10 mouse cellular contexts compared by ENCODE assay signal in genomic region chr8:106727241-106727835, GRCm38 (mm10). TPM values are rescaled to one million over a fixed set of nuclear protein-coding genes. Genes with fewer than 3 reads are reported as not detected.
DNase-seq lines count a peak whose midpoint lies in the region; ATAC-seq lines count a peak whose summit lies in the region.
"Had no signal": no experiment of that assay in that cellular context is flagged by ENCODE, and none has a peak within 500 bp of the region (broad histone marks: within the 10 kb centered on the region; RNA-seq: fewer than 3 reads in every experiment).

No protein-coding gene starts in this region.

- H3K4me2 ChIP-seq in midbrain, embryonic 15.5 days: peak overlapping the region; percentile 45
- H3K4me2 ChIP-seq in intestine, embryonic 15.5 days (replicated peaks): no peak overlapping the region
- H3K4me2 ChIP-seq: limb, embryonic 15.5 days had no signal

- H3K9me3 ChIP-seq in hindbrain, embryonic 10.5 days: peaks cover 3% of the 10 kb centered on the region; the same call in 1 of the 2 replicates
- H3K9me3 ChIP-seq in midbrain, embryonic 15.5 days: no peaks in the 10 kb centered on the region
- H3K9me3 ChIP-seq in intestine, embryonic 15.5 days: no peaks in the 10 kb centered on the region
- H3K9me3 ChIP-seq: limb, embryonic 15.5 days had no signal

- 17% methylated on average over 16 of the region's 16 CpGs for WGBS in hindbrain, embryonic 10.5 days
- 5% methylated on average over 16 of the region's 16 CpGs for WGBS in midbrain, embryonic 15.5 days
- WGBS in intestine, embryonic 15.5 days: 43% methylated on average over 16 of the region's 16 CpGs

- peak overlapping the region; percentile 62; the same call in 1 of the 2 replicates for H3K27ac ChIP-seq in hindbrain, embryonic 10.5 days
- H3K27ac ChIP-seq in midbrain, embryonic 15.5 days: peak overlapping the region; percentile 81
- H3K27ac ChIP-seq in intestine, embryonic 15.5 days: no peak overlapping the region; the same call in 1 of the 2 replicates
- H3K27ac ChIP-seq: limb, embryonic 15.5 days had no signal

- H3K9ac ChIP-seq in midbrain, embryonic 15.5 days: peak overlapping the region; percentile 25; the same call in 1 of the 2 replicates
- H3K9ac ChIP-seq in intestine, embryonic 15.5 days: no peak overlapping the region
- H3K9ac ChIP-seq: limb, embryonic 15.5 days had no signal

- ATAC-seq in midbrain, embryonic 15.5 days (replicated peaks): peak; percentile 80
- ATAC-seq in intestine, embryonic 15.5 days: no peak
- ATAC-seq: intestine, postnatal 0 days had no signal

- H3K27me3 ChIP-seq in hindbrain, embryonic 10.5 days (ENCODE audit: insufficient read depth, poor library complexity, severe bottlenecking): peaks cover 62% of the 10 kb centered on the region
- H3K27me3 ChIP-seq in midbrain, embryonic 15.5 days (replicated peaks): peaks cover 24% of the 10 kb centered on the region
- H3K27me3 ChIP-seq in intestine, embryonic 15.5 days (replicated peaks): no peaks in the 10 kb centered on the region
- H3K27me3 ChIP-seq: limb, embryonic 15.5 days had no signal

- intact Hi-C loops in left cerebral cortex, postnatal 25 days (cut with DNase I): no loop called here

- peaks cover 19% of the 10 kb centered on the region for H3K4me1 ChIP-seq in hindbrain, embryonic 10.5 days (replicated peaks)
- peaks cover 18% of the 10 kb centered on the region for H3K4me1 ChIP-seq in midbrain, embryonic 15.5 days
- peaks cover 4% of the 10 kb centered on the region; the same call in 1 of the 2 replicates for H3K4me1 ChIP-seq in intestine, embryonic 15.5 days (replicated peaks)
- H3K4me1 ChIP-seq: limb, embryonic 15.5 days had no signal

- DNase-seq in left cerebral cortex, postnatal 25 days (ENCODE audit: low spot score in 2 of 2): peak; percentile 17 to 28
- DNase-seq in left cerebral cortex, adult 9 months (ENCODE audit: low spot score in 2 of 2): no peak
- peak; percentile 78 for DNase-seq in embryo, embryonic 11 days
- DNase-seq in hindbrain, embryonic 10.5 days (ENCODE audit: low spot score): peak; percentile 78
- no peak for DNase-seq in heart, adult 8-10 months (ENCODE audit: low spot score)
- DNase-seq in adrenal gland, adult 2 months: no peak

- peak overlapping the region; percentile 38 for H3K4me3 ChIP-seq in hindbrain, embryonic 10.5 days
- H3K4me3 ChIP-seq in midbrain, embryonic 15.5 days: peak overlapping the region; percentile 19
- H3K4me3 ChIP-seq in intestine, embryonic 15.5 days (replicated peaks): no peak overlapping the region
- H3K4me3 ChIP-seq: limb, embryonic 15.5 days had no signal

- peaks cover 34% of the 10 kb centered on the region for H3K36me3 ChIP-seq in hindbrain, embryonic 10.5 days
- no peaks in the 10 kb centered on the region for H3K36me3 ChIP-seq in midbrain, embryonic 15.5 days (replicated peaks)
- H3K36me3 ChIP-seq in intestine, embryonic 15.5 days: 0 out of 2 replicates have a peak, but pooled peaks cover 7% of the 10 kb centered on the region

RNA-seq across cellular contexts. Expression of gene Tango6, which starts 44.5 kb away (rescaled TPM):
- 1 to 10 TPM; 5.7 to 7.0 TPM for total RNA-seq in left cerebral cortex, postnatal 25 days (2021)
- polyA plus RNA-seq in hindbrain, embryonic 10.5 days (2016; fragmentation: Nextera tagmentation; extraction: Ambion mirVana): 12.9 and 13.5 TPM in 2 replicates
- 6.4 and 6.8 TPM in 2 replicates for polyA plus RNA-seq in midbrain, embryonic 15.5 days (2015; fragmentation: Nextera tagmentation; extraction: Ambion mirVana)
- 10 to 100 TPM in 3 of 4 experiments, 1 to 10 TPM in 1; 9.9 to 11.0 (median 10.8) TPM for total RNA-seq in heart, adult 8-10 months (2022)
- total RNA-seq in adrenal gland, adult 2 months (2021): 10 to 100 TPM in 1 of 2 experiments, 1 to 10 TPM in 1; 7.9 to 10.9 TPM
- polyA plus RNA-seq in adrenal gland, adult 2 months (2012; rRNA removed): 4.1 and 4.8 TPM in 2 replicates
- 8.3 and 9.1 TPM in 2 replicates for polyA plus RNA-seq in intestine, embryonic 15.5 days (2015; fragmentation: Nextera tagmentation; extraction: Ambion mirVana)

Comparison
In these comparisons a context has a peak if more than half of its experiments do, and no peak if none do; other contexts are left out.
1. DNase-seq: peak in left cerebral cortex, postnatal 25 days (2 of 2), embryo, embryonic 11 days (single experiment) and hindbrain, embryonic 10.5 days (single experiment); none in left cerebral cortex, adult 9 months (0 of 2), heart, adult 8-10 months (single experiment) and adrenal gland, adult 2 months (single experiment).